Mouse (Mus musculus) cerebellum, adult 2 months (tissue): ENCODE measurements around the gene Grb2.

ENCODE experiments used
- CTCF ChIP-seq: fragments of 200-500 bp; IDR thresholded peaks from 2 replicates; pipeline ENCODE4 v1.5.1; 2011; ENCODE audit warnings: low read depth, mild to moderate bottlenecking, control low read depth, low read length, moderate library complexity, borderline replicate concordance; ENCODE audit not compliant: insufficient read depth
- POLR2A ChIP-seq: fragments of 200-500 bp; IDR thresholded peaks from 2 replicates; pipeline ENCODE4 v1.6.1; 2011; ENCODE audit warnings: low read length, control low read depth, borderline replicate concordance; ENCODE audit not compliant: insufficient read depth

DNA sequence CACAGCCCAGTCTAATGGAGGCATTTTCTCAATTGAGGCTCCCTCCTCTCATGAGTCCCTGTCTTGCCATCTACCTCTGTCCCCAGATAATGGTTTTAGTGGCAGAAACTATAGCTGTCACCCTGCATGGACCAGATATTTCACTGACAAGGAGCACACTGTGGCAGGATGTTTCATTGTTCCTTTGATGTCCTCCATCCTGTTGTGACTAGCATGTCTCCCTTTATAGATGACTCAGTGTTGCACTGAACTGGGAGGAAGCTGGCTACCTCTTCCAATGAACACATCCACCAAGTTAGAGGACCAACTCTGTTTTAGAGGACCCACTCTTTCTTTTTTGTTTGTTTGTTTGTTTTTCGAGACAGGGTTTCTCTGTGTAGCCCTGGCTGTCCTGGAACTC is 37.7 kb upstream of the Grb2 start:
- TF ChIP-seq CTCF (no peak), POLR2A (no peak)
